In the genomic region with DNA sequence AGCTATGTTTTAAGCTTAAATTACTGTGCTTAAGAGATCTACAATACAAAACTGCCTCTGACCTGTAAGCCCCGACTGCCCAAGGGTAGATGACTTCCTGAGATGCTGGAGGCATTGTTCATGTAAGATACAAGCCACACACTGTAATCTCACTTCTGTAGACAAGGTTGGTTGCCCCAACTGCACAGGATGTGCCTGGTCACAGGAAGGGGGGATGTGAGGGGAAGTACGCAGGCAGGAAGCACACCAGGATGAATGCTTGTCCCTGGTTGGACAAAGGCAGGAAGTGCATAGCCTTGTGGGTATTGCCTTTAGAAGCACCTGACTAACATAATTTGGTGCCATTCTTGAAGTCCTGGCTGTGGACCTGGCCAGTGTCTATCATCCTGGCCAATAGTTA, we compare ENCODE assay signal across 16 mouse cellular contexts. TPM values are rescaled to one million over a fixed set of nuclear protein-coding genes. Genes with fewer than 3 reads are reported as not detected.
DNase-seq lines count a peak whose midpoint lies in the region; ATAC-seq lines count a peak whose summit lies in the region.
"Had no signal": no experiment of that assay in that cellular context is flagged by ENCODE, and none has a peak within 500 bp of the region (broad histone marks: within the 10 kb centered on the region; RNA-seq: fewer than 3 reads in every experiment).

No protein-coding gene starts in this region.

- 81% methylated on average over 2 of the region's 2 CpGs for whole genome bisulfite sequencing in forebrain, embryonic 11.5 days
- WGBS in forebrain, embryonic 12.5 days = 79% methylated on average over 2 of the region's 2 CpGs

- ATAC-seq in CD4-positive, CD25-positive, alpha-beta regulatory T cell, adult 4 months = peak; percentile 87
- 0 out of 2 replicates have a peak, but pooled peaks have one; percentile 23 for ATAC-seq in neutrophil, adult 5-6 weeks (ENCODE audit: extremely low read depth, insufficient number of reproducible peaks, low FRiP score, poor library complexity, severe bottlenecking)
- ATAC-seq in forebrain, embryonic 11.5 days (replicated peaks; ENCODE audit: low FRiP score) = no peak
- ATAC-seq in forebrain, embryonic 12.5 days (ENCODE audit: low FRiP score) = no peak
- ATAC-seq: intestine, embryonic 16.5 days had no signal

- no peaks in the 10 kb centered on the region for H3K27me3 ChIP-seq in forebrain, embryonic 11.5 days (ENCODE audit: control insufficient read depth, insufficient read depth, low read length)
- no peaks in the 10 kb centered on the region for H3K27me3 ChIP-seq in forebrain, embryonic 12.5 days
- H3K27me3 ChIP-seq: embryonic facial prominence, embryonic 13.5 days; limb, embryonic 12.5 days had no signal

- H3K9me3 ChIP-seq in forebrain, embryonic 11.5 days (ENCODE audit: control insufficient read depth, low read length) = no peaks in the 10 kb centered on the region
- no peaks in the 10 kb centered on the region for H3K9me3 ChIP-seq in forebrain, embryonic 12.5 days
- H3K9me3 ChIP-seq: embryonic facial prominence, embryonic 13.5 days; forebrain, embryonic 10.5 days; limb, embryonic 12.5 days had no signal

- DNase-seq in B cell, adult 2 months = peak; percentile 48 to 59
- peak; percentile 66 for DNase-seq in ZHBTc4 (ENCODE audit: low read depth, low spot score)
- DNase-seq in forebrain, embryonic 11.5 days (ENCODE audit: low spot score) = no peak
- DNase-seq in testis, postnatal 14 days (ENCODE audit: low spot score) = no peak
- DNase-seq: adrenal gland, postnatal 25 days; cerebellum, postnatal 36 days; gastrocnemius, postnatal 10 days; kidney, postnatal 10 days had no signal

- H3K9ac ChIP-seq in forebrain, embryonic 11.5 days (ENCODE audit: low read length) = no peak overlapping the region
- no peak overlapping the region for H3K9ac ChIP-seq in forebrain, embryonic 12.5 days
- H3K9ac ChIP-seq: embryonic facial prominence, embryonic 13.5 days; limb, embryonic 12.5 days had no signal

- no peak overlapping the region for H3K27ac ChIP-seq in forebrain, embryonic 11.5 days (ENCODE audit: low read depth, low read length)
- H3K27ac ChIP-seq in forebrain, embryonic 12.5 days = no peak overlapping the region
- H3K27ac ChIP-seq: embryonic facial prominence, embryonic 13.5 days; forebrain, embryonic 10.5 days; limb, embryonic 12.5 days had no signal

- no peak overlapping the region for H3K4me2 ChIP-seq in forebrain, embryonic 11.5 days (ENCODE audit: low read depth, low read length, severe bottlenecking)
- H3K4me2 ChIP-seq in forebrain, embryonic 12.5 days = no peak overlapping the region
- H3K4me2 ChIP-seq: embryonic facial prominence, embryonic 13.5 days; heart, embryonic 11.5 days; limb, embryonic 12.5 days had no signal

- H3K4me3 ChIP-seq in forebrain, embryonic 11.5 days (ENCODE audit: low read depth, low read length) = no peak overlapping the region
- no peak overlapping the region for H3K4me3 ChIP-seq in forebrain, embryonic 12.5 days (replicated peaks)
- H3K4me3 ChIP-seq: embryonic facial prominence, embryonic 13.5 days; forebrain, embryonic 10.5 days; limb, embryonic 12.5 days had no signal

- no peaks in the 10 kb centered on the region; the same call in 1 of the 2 replicates for H3K36me3 ChIP-seq in forebrain, embryonic 11.5 days (ENCODE audit: control insufficient read depth, insufficient read depth, low read length)
- H3K36me3 ChIP-seq in forebrain, embryonic 12.5 days (replicated peaks) = no peaks in the 10 kb centered on the region
- H3K36me3 ChIP-seq: embryonic facial prominence, embryonic 13.5 days; forebrain, embryonic 10.5 days; limb, embryonic 12.5 days had no signal

- H3K4me1 ChIP-seq in forebrain, embryonic 11.5 days (replicated peaks; ENCODE audit: control insufficient read depth, insufficient read depth, low read length) = no peaks in the 10 kb centered on the region
- no peaks in the 10 kb centered on the region for H3K4me1 ChIP-seq in forebrain, embryonic 12.5 days
- H3K4me1 ChIP-seq: embryonic facial prominence, embryonic 13.5 days; forebrain, embryonic 10.5 days; limb, embryonic 12.5 days had no signal

RNA-seq across cellular contexts. Expression of a gene that starts 12.8 kb away (rescaled TPM):
- 1 to 10 TPM; 1.1 TPM for polyA plus RNA-seq in CD4-positive, CD25-positive, alpha-beta regulatory T cell, adult 4 months (2017; shearing (Covaris generic))
- 0.61 and 0.70 TPM in 2 replicates for total RNA-seq in neutrophil, adult 5-6 weeks (2017)
- 4.2 and 5.3 TPM in 2 replicates for polyA plus RNA-seq in forebrain, embryonic 11.5 days (2014; fragmentation: Nextera tagmentation; extraction: Ambion mirVana)
- 4.3 and 4.5 TPM in 2 replicates for polyA plus RNA-seq in forebrain, embryonic 12.5 days (2016; fragmentation: Nextera tagmentation; extraction: Ambion mirVana)

RNA-seq across cellular contexts. Expression of a gene that starts 13.0 kb away (rescaled TPM):
- polyA plus RNA-seq in CD4-positive, CD25-positive, alpha-beta regulatory T cell, adult 4 months (2017; shearing (Covaris generic)) = 1,000 to 10,000 TPM; 1,192 to 1,593 TPM
- total RNA-seq in neutrophil, adult 5-6 weeks (2017) = 1,140 and 1,232 TPM in 2 replicates
- polyA plus RNA-seq in forebrain, embryonic 11.5 days (2014; fragmentation: Nextera tagmentation; extraction: Ambion mirVana) = 746 and 852 TPM in 2 replicates
- polyA plus RNA-seq in forebrain, embryonic 12.5 days (2016; fragmentation: Nextera tagmentation; extraction: Ambion mirVana) = 730 and 741 TPM in 2 replicates

RNA-seq across cellular contexts. Expression of a gene that starts 19.1 kb away (rescaled TPM):
- polyA plus RNA-seq in CD4-positive, CD25-positive, alpha-beta regulatory T cell, adult 4 months (2017; shearing (Covaris generic)) = under 1 TPM; 0.15 to 0.66 TPM
- 0.70 and 1.6 TPM in 2 replicates for total RNA-seq in neutrophil, adult 5-6 weeks (2017)
- 3.5 and 4.5 TPM in 2 replicates for polyA plus RNA-seq in forebrain, embryonic 11.5 days (2014; fragmentation: Nextera tagmentation; extraction: Ambion mirVana)
- polyA plus RNA-seq in forebrain, embryonic 12.5 days (2016; fragmentation: Nextera tagmentation; extraction: Ambion mirVana) = 3.1 and 4.4 TPM in 2 replicates

Comparison
In these comparisons a context has a peak if more than half of its experiments do, and no peak if none do; other contexts are left out.
1. DNase-seq: peak in B cell, adult 2 months (2 of 2) and ZHBTc4 (single experiment); none in forebrain, embryonic 11.5 days (single experiment) and testis, postnatal 14 days (single experiment).
2. ATAC-seq: peak in CD4-positive, CD25-positive, alpha-beta regulatory T cell, adult 4 months (single experiment) and neutrophil, adult 5-6 weeks (single experiment); none in forebrain, embryonic 11.5 days (single experiment) and forebrain, embryonic 12.5 days (single experiment).